Mouse (Mus musculus) embryonic facial prominence, embryonic 14.5 days (tissue): ENCODE results near the gene Itpkc. TPM values are rescaled to one million over a fixed set of nuclear protein-coding genes. Genes with fewer than 3 reads are reported as not detected.
A peak's percentile ranks its signal among the peaks of the same experiment; 100 is the strongest.
"Not testable (repeated sequence)": the region's sequence is repeated elsewhere in the genome, so short reads cannot be mapped to it uniquely, and the experiment has no call there.

Experiments used
- ATAC-seq: fragments of 200-750 bp; cut with Nextera tagmentation; 2 replicates; pipeline ENCODE4 v1.8.0; 2017; ENCODE audit warnings: low read depth, moderate number of reproducible peaks, moderate TSS enrichment
- DNase-seq: peaks from one replicate; pipeline ENCODE4 v3.0.0-alpha.2; 2015; ENCODE audit warnings: low spot score
- H3K27ac ChIP-seq: fragments of 300-500 bp; sonication (generic); replicated peaks from 2 replicates; pipeline ENCODE4 v1.5.1; 2014; ENCODE audit warnings: low read depth, mild to moderate bottlenecking, low read length, moderate library complexity
- H3K27me3 ChIP-seq: fragments of 300-500 bp; sonication (generic); replicated peaks from 2 replicates; pipeline ENCODE4 v1.6.1; 2014; ENCODE audit warnings: low read length; ENCODE audit not compliant: control insufficient read depth, insufficient read depth
- H3K36me3 ChIP-seq: fragments of 300-500 bp; sonication (generic); 2 replicates; pipeline ENCODE4 v1.6.1; 2014; ENCODE audit warnings: low read length, mixed read lengths; ENCODE audit not compliant: control insufficient read depth, insufficient read depth
- H3K4me1 ChIP-seq: fragments of 300-500 bp; sonication (generic); 2 replicates; pipeline ENCODE4 v1.6.1; 2014; ENCODE audit warnings: antibody characterized with exemption, low read length; ENCODE audit not compliant: control insufficient read depth, insufficient read depth
- H3K4me2 ChIP-seq: fragments of 300-500 bp; sonication (generic); 2 replicates; pipeline ENCODE4 v1.6.1; 2014; ENCODE audit warnings: low read depth, mild to moderate bottlenecking, low read length, moderate library complexity, mixed read lengths
- H3K4me3 ChIP-seq: fragments of 300-500 bp; sonication (generic); 2 replicates; pipeline ENCODE4 v1.5.1; 2014; ENCODE audit warnings: low read depth, mild to moderate bottlenecking, low read length
- H3K9ac ChIP-seq: fragments of 300-500 bp; sonication (generic); 2 replicates; pipeline ENCODE4 v1.6.1; 2014; ENCODE audit warnings: low read depth, mild to moderate bottlenecking, low read length, moderate library complexity, mixed read lengths
- H3K9me3 ChIP-seq: fragments of 300-500 bp; sonication (generic); 2 replicates; pipeline ENCODE4 v1.6.1; 2016; ENCODE audit warnings: low read length; ENCODE audit not compliant: control insufficient read depth
- WGBS: fragments of 180-500 bp; shearing (Covaris S2); extraction: QIAGEN DNeasy Blood & Tissue Kit; methylation state at CpG from one replicate; pipeline ENCODE4 v1.1.7; 2014; 5-methylcytosine and 5-hydroxymethylcytosine counted together
- polyA plus RNA-seq: library from polyadenylated mRNA; unstranded; fragments of >200 nt; fragmentation: Nextera tagmentation; extraction: Ambion mirVana; gene quantifications from 2 replicates; pipeline ENCODE4 v1.2.1, GENCODE M21; 2014

Itpkc gene
- polyA plus RNA-seq, 1 experiment from 2014 or later, result 8.1 TPM

- H3K4me3 ChIP-seq, result no peak overlapping the region
- H3K36me3 ChIP-seq, result peaks cover 36% of the 10 kb centered on the region
- H3K9ac ChIP-seq, result no peak overlapping the region
- WGBS, result 75% methylated on average over 5 of the region's 5 CpGs
- H3K27me3 ChIP-seq, result no peaks in the 10 kb centered on the region
- no peaks in the 10 kb centered on the region for H3K4me1 ChIP-seq
- H3K9me3 ChIP-seq, result no peaks in the 10 kb centered on the region
- ATAC-seq, result 0 out of 2 replicates have a peak, but pooled peaks have one; percentile 27
- no peak for DNase-seq
- no peak overlapping the region for H3K27ac ChIP-seq
- no peak overlapping the region for H3K4me2 ChIP-seq
Observed at GRCm38 (mm10) chr7:27249928-27250327, 21.5 kb upstream of the Itpkc start.

DNA sequence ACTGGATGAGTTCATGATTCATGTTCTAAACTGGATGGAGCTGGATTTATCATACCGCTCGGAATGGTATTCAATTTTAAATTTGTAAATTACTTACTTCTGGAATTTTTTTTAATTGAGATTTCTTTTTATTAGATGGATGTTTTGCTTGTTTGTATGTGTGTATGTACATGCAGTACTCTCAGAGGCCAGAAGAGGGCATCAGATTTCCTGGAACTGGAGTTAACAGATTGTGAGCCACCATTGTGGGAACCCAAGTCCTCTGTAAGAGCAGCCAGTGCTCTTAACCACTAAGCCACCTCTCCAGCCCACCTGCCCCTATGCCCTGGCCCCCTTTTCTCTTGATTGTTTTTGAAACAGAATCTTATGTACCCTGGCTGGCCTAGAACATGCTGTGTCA lies 20.7 kb upstream of the Itpkc start:
- no peaks in the 10 kb centered on the region for H3K4me1 ChIP-seq
- 91% methylated on average over 2 of the region's 2 CpGs for WGBS
- no peak overlapping the region for H3K27ac ChIP-seq
- no peak for DNase-seq
- no peak for ATAC-seq
- no peak overlapping the region for H3K4me2 ChIP-seq
- H3K9ac ChIP-seq, result no peak overlapping the region
- peaks cover 31% of the 10 kb centered on the region for H3K36me3 ChIP-seq
- H3K27me3 ChIP-seq, result no peaks in the 10 kb centered on the region
- H3K9me3 ChIP-seq, result no peaks in the 10 kb centered on the region
- H3K4me3 ChIP-seq, result no peak overlapping the region

- ATAC-seq, H3K4me2 ChIP-seq, DNase-seq, H3K27ac ChIP-seq, H3K9ac ChIP-seq, H3K9me3 ChIP-seq, H3K4me1 ChIP-seq, H3K4me3 ChIP-seq, H3K27me3 ChIP-seq: not testable (repeated sequence)
- WGBS, result 85% methylated on average over 2 of the region's 2 CpGs
- H3K36me3 ChIP-seq, result peaks cover 36% of the 10 kb centered on the region
Observed at GRCm38 (mm10) chr7:27244088-27244487, 15.6 kb upstream of the Itpkc start.

- Histone ChIP-seq H3K4me3 (no peak overlapping the region), H3K9me3 (no peaks in the 10 kb centered on the region), H3K27ac (no peak overlapping the region), H3K27me3 (no peaks in the 10 kb centered on the region), H3K4me2 (no peak overlapping the region), H3K36me3 (peaks cover 36% of the 10 kb centered on the region), H3K9ac (no peak overlapping the region), H3K4me1 (no peaks in the 10 kb centered on the region)
- DNase-seq, result peak; percentile 29
- no peak for ATAC-seq
- 49% methylated on average over 7 of the region's 8 CpGs for WGBS
Observed at GRCm38 (mm10) chr7:27243211-27243610, 14.8 kb upstream of the Itpkc start.

DNA sequence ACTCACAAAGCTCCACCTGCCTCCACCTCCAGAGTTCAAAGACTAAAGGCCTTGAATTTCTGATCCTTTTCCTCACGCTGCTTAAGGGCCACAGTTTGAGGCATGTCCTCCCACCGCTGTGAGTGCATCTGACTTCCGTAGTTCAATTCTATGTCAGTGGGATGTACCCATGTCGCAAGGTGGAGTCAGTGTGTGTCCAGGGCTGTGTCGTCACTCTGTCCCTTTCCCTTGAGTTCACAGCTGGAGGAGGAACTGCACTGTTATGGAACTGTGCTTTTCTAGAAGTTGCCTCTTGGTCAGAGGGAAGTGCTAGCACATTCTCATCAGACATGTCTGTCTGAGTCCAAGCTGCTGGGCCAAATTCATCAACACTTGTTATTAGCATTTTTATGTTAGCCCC lies 10.1 kb upstream of the Itpkc start:
- DNase-seq (no peak), ATAC-seq (no peak)
- Histone ChIP-seq H3K9ac (no peak overlapping the region), H3K27me3 (no peaks in the 10 kb centered on the region), H3K9me3 (no peaks in the 10 kb centered on the region), H3K4me1 (peaks cover 3% of the 10 kb centered on the region; the same call in 1 of the 2 replicates), H3K4me3 (no peak overlapping the region), H3K4me2 (no peak overlapping the region), H3K27ac (no peak overlapping the region), H3K36me3 (peaks cover 27% of the 10 kb centered on the region)
- WGBS, result 94% methylated on average over 5 of the region's 5 CpGs

DNA sequence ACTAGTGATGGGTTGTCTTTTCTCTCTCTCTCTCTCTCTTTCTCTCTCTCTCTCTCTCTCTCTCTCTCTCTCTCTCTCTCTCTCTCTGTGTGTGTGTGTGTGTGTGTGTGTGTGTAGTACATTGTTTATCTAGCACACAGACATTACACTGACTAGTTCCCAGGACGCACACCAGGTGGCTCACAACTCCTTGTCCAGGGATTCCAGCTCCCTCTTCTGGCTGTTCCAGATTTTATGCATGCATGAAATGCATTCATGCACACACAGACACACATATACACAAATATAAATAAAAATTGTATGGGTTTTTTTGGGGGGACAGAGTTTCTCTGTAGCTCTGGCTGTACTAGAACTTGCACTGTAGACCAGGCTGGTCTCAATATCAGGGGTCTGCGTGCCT lies 9.1 kb upstream of the Itpkc start:
- no peak for DNase-seq
- Histone ChIP-seq H3K36me3 (peaks cover 21% of the 10 kb centered on the region), H3K9me3 (no peaks in the 10 kb centered on the region), H3K4me2 (no peak overlapping the region), H3K27me3 (no peaks in the 10 kb centered on the region), H3K9ac (no peak overlapping the region), H3K4me1 (peaks cover 6% of the 10 kb centered on the region; the same call in 1 of the 2 replicates), H3K27ac (no peak overlapping the region), H3K4me3 (no peak overlapping the region)
- no peak for ATAC-seq
- WGBS, result 89% methylated on average over 2 of the region's 2 CpGs

DNA sequence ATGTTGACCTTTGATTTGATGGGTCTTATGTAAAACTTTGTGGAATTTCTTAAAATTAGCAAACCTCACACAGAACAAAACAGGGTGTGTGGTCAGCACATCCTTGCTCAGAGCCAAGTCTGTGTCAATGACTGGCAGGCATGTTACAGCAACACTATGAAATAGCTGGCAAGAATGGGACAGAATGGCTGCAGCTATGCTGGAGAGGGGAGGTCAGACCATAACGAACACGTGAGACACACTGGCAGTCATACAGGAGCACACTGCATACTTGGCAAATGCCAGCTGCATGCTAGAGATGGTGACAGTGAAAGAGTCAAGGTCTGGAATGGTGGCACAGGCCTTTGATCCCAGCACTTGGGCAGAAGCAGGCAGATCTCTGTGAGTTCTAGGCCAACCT lies 7.3 kb upstream of the Itpkc start:
- Histone ChIP-seq H3K9ac (no peak overlapping the region), H3K27me3 (no peaks in the 10 kb centered on the region)
- no peak for ATAC-seq

DNA sequence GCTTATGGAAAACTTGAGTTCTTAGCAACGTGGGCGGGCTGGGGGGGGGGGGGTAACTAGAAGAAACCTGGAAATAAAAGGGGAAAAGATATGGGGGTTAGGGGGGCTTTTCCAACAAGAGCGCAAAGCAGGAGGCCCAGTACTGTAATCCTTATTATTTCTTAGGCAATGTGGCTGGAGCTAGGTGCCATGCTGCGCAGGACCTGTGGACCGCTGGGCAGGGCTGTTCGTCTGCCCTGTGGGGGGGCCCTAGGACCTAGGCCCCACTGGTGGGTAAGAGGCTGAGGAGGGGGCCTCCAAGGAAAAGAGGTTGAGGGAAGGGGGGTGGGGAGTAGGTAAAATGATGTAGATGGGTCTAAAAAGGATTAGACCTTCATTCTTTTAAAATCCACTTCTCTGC lies 4.8 kb upstream of the Itpkc start:
- WGBS, result 3% methylated on average over 6 of the region's 6 CpGs
- DNase-seq, result no peak
- Histone ChIP-seq H3K9me3 (no peaks in the 10 kb centered on the region), H3K4me1 (peaks cover 10% of the 10 kb centered on the region; the same call in 1 of the 2 replicates), H3K4me3 (peak overlapping the region; percentile 50), H3K27me3 (no peaks in the 10 kb centered on the region), H3K4me2 (peak overlapping the region; percentile 69), H3K27ac (peak overlapping the region; percentile 81), H3K9ac (peak overlapping the region; percentile 66), H3K36me3 (peaks cover 10% of the 10 kb centered on the region; the same call in 1 of the 2 replicates)
- no peak for ATAC-seq

More for the DNA sequence above, 7.3 kb upstream of the Itpkc start:
- Histone ChIP-seq H3K27ac (no peak overlapping the region), H3K4me2 (no peak overlapping the region), H3K36me3 (peaks cover 15% of the 10 kb centered on the region), H3K9me3 (no peaks in the 10 kb centered on the region), H3K4me1 (peaks cover 6% of the 10 kb centered on the region; the same call in 1 of the 2 replicates), H3K4me3 (no peak overlapping the region)
- 95% methylated on average over 2 of the region's 2 CpGs for WGBS
- no peak for DNase-seq

DNA sequence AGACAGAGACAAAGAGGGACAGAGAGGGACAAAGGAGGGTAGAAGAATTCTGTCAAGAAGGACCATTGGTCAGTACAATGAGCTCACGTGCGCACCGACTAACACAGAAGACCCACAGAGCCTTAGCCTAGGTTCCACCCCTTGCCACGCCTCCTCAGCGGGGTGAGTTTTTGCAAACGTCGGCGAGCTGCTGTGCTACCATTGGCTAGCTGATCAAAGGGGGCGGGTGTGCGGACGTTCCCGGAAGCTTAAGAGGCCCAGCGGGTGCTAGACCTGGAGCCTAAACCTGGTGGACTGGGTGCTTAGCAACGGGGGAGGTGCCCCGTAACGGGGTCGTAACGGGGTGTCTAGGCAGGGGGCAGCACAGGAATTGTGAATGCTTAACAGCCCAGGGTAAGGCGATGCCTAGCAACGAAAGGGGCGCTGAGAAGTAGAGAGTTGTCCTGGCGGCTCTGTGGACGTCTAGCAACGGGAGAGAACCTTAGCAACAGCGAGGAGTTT lies 4.4 kb upstream of the Itpkc start, which contains the start of gene Coq8b:
Gene Coq8b (plus strand): TSS at position 243 of the 501 bp plus-strand sequence.
- 2% methylated on average over 25 of the region's 25 CpGs for WGBS
- DNase-seq (peak; percentile 98), ATAC-seq (peak; percentile 94)
- Histone ChIP-seq H3K9ac (peak within 1 kb of the TSS; percentile 66), H3K4me1 (peaks cover 10% of the 10 kb centered on the region; the same call in 1 of the 2 replicates), H3K4me3 (peak within 1 kb of the TSS; percentile 50), H3K9me3 (no peaks in the 10 kb centered on the region), H3K4me2 (peak within 1 kb of the TSS; percentile 69), H3K27me3 (no peaks in the 10 kb centered on the region), H3K36me3 (peaks cover 8% of the 10 kb centered on the region; the same call in 1 of the 2 replicates), H3K27ac (peak within 1 kb of the TSS; percentile 81)
